Mouse (Mus musculus): ENCODE results near the gene Nek8. TPM values are rescaled to one million over a fixed set of nuclear protein-coding genes. Genes with fewer than 3 reads are reported as not detected.

Gene Nek8
- total and polyA plus RNA-seq, 2 experiments from 2014 or later: 8.1 to 24.6 TPM

DNA sequence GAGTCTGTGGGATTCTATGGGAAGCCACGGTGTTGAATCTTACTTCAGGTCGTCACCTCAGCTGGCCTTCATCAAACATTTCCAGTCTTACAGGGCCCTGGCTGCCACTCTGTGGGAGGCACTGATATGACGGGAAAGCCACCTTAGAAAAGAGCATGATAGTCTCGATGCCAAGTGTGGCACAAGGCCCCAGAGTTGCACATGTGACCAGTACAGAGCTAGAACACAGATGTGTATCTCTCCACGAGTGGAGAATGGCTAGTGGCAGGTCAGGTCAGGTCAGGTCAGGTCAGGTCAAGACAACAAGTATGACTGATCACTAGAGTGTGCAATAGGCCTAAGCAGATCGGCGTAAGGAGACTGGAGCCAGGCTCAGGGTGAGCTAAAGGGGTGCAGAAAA is 34.1 kb upstream of the Nek8 start:
- TF ChIP-seq CTCF (IDR thresholded peaks at IDR 0.05; ENCODE audit: low read depth) (no peak), EP300 (IDR thresholded peaks at IDR 0.05; ENCODE audit: low read depth) (no peak)
- no peak overlapping the region for H3K4me2 ChIP-seq (ENCODE audit: low read depth, low read length)
- no peaks in the 10 kb centered on the region for H3K27me3 ChIP-seq (ENCODE audit: control insufficient read depth, insufficient read depth, low read length)
- H3K27ac ChIP-seq (ENCODE audit: low read depth): no peak overlapping the region
- peaks cover 96% of the 10 kb centered on the region for H3K36me3 ChIP-seq (replicated peaks; ENCODE audit: control insufficient read depth, insufficient read depth, low read length)
- DNase-seq (ENCODE audit: low spot score): no peak
- H3K9me3 ChIP-seq (replicated peaks; ENCODE audit: control insufficient read depth, low read length): no peaks in the 10 kb centered on the region
- no peak overlapping the region for H3K9ac ChIP-seq (replicated peaks; ENCODE audit: low read depth, low read length)
- no peak overlapping the region for H3K4me3 ChIP-seq (ENCODE audit: low read depth, low read length)
- no peaks in the 10 kb centered on the region for H3K4me1 ChIP-seq (ENCODE audit: control insufficient read depth, insufficient read depth)
- no peak for ATAC-seq (ENCODE audit: insufficient read depth, low read depth)
- WGBS: 66% methylated on average over 7 of the region's 7 CpGs

DNA sequence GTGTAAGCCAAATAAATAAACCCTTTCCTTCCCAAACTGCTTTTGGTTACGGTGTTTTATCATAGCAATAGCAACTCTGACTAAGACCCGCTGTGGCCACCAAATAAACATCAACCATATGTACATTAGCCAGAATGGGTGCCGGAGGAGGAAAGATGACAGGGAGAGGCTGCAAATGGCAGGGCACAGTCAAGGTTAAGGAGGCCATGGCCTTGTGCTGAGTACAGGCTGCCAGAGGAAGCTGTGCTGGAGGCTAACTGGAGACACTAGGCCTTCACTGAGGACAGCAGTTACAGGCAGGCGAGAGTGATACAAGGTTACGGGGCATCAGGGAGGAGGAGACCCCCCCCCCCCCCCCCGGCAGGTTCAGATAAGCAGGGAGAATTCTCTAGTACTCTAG is 33.4 kb upstream of the Nek8 start:
- WGBS: 92% methylated on average over 6 of the region's 6 CpGs
- Histone ChIP-seq H3K27me3 (ENCODE audit: control insufficient read depth, insufficient read depth, low read length) (no peaks in the 10 kb centered on the region), H3K4me3 (ENCODE audit: low read depth, low read length) (no peak overlapping the region), H3K9ac (replicated peaks; ENCODE audit: low read depth, low read length) (no peak overlapping the region), H3K9me3 (replicated peaks; ENCODE audit: control insufficient read depth, low read length) (no peaks in the 10 kb centered on the region), H3K4me2 (ENCODE audit: low read depth, low read length) (no peak overlapping the region), H3K27ac (ENCODE audit: low read depth) (no peak overlapping the region), H3K4me1 (ENCODE audit: control insufficient read depth, insufficient read depth) (no peaks in the 10 kb centered on the region), H3K36me3 (replicated peaks; ENCODE audit: control insufficient read depth, insufficient read depth, low read length) (peaks cover 93% of the 10 kb centered on the region)
- ATAC-seq (ENCODE audit: insufficient read depth, low read depth) (no peak), DNase-seq (ENCODE audit: low spot score) (no peak)
- TF ChIP-seq CTCF (IDR thresholded peaks at IDR 0.05; ENCODE audit: low read depth) (no peak), EP300 (IDR thresholded peaks at IDR 0.05; ENCODE audit: low read depth) (no peak)

DNA sequence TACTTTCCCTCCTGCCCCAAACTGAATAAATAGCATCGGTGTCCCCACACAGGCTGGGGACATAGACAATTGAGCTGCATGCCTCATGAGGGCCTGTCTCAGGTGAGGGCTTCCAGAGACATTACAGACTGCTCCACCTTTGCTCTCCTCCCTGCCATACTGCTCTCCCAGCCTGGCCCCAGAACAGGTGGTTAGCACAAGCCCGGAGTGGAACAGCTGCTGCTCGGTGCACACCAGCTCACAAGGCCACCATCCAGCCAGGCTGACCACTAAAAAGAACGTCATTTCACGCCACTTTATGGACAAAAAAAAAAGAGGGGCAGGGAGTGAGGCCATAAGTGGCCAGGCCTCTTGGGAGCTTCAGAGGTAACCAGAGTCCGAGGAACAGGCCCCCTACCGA is 30.7 kb upstream of the Nek8 start:
- ATAC-seq (ENCODE audit: insufficient read depth, low read depth) (no peak), DNase-seq (ENCODE audit: low spot score) (no peak)
- no peak for TF ChIP-seq CTCF (IDR thresholded peaks at IDR 0.05; ENCODE audit: low read depth)
- TF ChIP-seq EP300 (IDR thresholded peaks at IDR 0.05; ENCODE audit: low read depth): no peak
- Histone ChIP-seq H3K27ac (ENCODE audit: low read depth) (no peak overlapping the region), H3K4me3 (ENCODE audit: low read depth, low read length) (no peak overlapping the region), H3K4me1 (ENCODE audit: control insufficient read depth, insufficient read depth) (no peaks in the 10 kb centered on the region), H3K36me3 (replicated peaks; ENCODE audit: control insufficient read depth, insufficient read depth, low read length) (peaks cover 74% of the 10 kb centered on the region), H3K27me3 (ENCODE audit: control insufficient read depth, insufficient read depth, low read length) (no peaks in the 10 kb centered on the region), H3K4me2 (ENCODE audit: low read depth, low read length) (no peak overlapping the region), H3K9ac (replicated peaks; ENCODE audit: low read depth, low read length) (no peak overlapping the region), H3K9me3 (replicated peaks; ENCODE audit: control insufficient read depth, low read length) (no peaks in the 10 kb centered on the region)
- WGBS: 89% methylated on average over 7 of the region's 7 CpGs

DNA sequence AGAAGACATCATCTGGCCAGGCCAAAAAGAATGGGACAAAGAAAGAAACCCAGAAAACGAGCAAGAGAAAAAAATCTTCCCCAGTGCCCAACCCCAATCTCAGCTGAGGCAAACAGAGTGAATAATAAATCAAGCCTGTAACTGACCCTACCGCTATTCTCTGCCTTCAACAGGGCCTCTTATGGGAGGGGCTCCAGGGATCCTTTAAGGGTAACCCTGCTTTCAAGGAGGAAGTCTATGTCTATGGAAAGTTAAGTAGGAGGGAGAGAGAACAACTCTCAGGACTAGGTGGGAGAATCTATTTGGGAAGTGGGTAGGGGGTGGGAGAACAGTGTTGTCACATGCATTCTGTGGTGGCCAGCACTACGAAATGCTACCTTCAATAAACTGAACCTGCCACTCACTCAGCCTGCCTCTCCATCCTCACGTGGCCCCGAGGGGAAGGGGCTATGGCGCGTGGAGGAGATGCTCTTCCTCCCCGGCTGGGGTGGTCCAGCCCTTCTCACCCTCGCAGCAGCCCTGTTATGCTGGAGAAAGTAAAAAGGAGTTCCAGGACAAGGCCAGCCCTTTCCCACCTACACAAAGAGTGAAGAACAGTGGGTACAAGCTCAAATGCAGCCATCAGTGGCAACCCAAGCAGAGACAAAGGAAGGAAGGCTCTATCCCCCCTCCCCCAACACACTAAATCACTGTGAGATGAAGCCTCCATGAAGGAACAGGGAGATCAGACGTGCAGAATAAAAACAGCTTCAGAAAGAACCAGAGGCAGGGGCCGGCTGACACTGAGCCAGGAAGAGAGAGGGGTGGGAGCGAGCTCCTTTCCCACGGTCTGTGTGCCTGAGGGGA is 29.1 kb upstream of the Nek8 start:
- no peak for TF ChIP-seq EP300 (IDR thresholded peaks at IDR 0.05; ENCODE audit: low read depth)
- no peak for TF ChIP-seq CTCF (IDR thresholded peaks at IDR 0.05; ENCODE audit: low read depth)
- DNase-seq (ENCODE audit: low spot score) (no peak), ATAC-seq (ENCODE audit: insufficient read depth, low read depth) (no peak)
- Histone ChIP-seq H3K27me3 (ENCODE audit: control insufficient read depth, insufficient read depth, low read length) (no peaks in the 10 kb centered on the region), H3K4me1 (ENCODE audit: control insufficient read depth, insufficient read depth) (no peaks in the 10 kb centered on the region), H3K9ac (replicated peaks; ENCODE audit: low read depth, low read length) (no peak overlapping the region), H3K4me2 (ENCODE audit: low read depth, low read length) (no peak overlapping the region), H3K9me3 (replicated peaks; ENCODE audit: control insufficient read depth, low read length) (no peaks in the 10 kb centered on the region), H3K4me3 (ENCODE audit: low read depth, low read length) (no peak overlapping the region), H3K36me3 (replicated peaks; ENCODE audit: control insufficient read depth, insufficient read depth, low read length) (peaks cover 60% of the 10 kb centered on the region), H3K27ac (ENCODE audit: low read depth) (no peak overlapping the region)
- WGBS: 83% methylated on average over 13 of the region's 13 CpGs

DNA sequence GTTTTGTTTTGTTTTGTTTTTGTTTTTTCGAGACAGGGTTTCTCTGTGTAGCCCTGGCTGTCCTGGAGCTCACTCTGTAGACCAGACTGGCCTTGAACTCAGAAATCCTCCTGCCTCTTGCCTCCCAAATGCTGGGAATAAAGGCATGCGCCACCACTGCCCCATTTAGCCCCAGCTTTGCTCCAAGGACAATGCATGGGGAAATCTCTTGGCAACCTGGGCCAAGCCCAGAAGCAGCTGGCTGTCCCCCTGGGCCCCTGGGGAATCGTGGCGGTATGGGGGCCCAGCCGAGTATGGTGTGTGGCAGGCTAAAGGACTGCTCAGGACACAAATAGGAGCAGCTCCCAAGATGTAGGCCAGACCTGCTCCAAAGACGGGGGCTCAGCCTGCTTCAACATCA is 27.8 kb upstream of the Nek8 start:
- Histone ChIP-seq H3K4me1 (ENCODE audit: control insufficient read depth, insufficient read depth) (no peaks in the 10 kb centered on the region), H3K9me3 (replicated peaks; ENCODE audit: control insufficient read depth, low read length) (no peaks in the 10 kb centered on the region), H3K4me3 (ENCODE audit: low read depth, low read length) (no peak overlapping the region), H3K36me3 (replicated peaks; ENCODE audit: control insufficient read depth, insufficient read depth, low read length) (peaks cover 47% of the 10 kb centered on the region), H3K27me3 (ENCODE audit: control insufficient read depth, insufficient read depth, low read length) (no peaks in the 10 kb centered on the region), H3K27ac (ENCODE audit: low read depth) (no peak overlapping the region), H3K9ac (replicated peaks; ENCODE audit: low read depth, low read length) (no peak overlapping the region), H3K4me2 (ENCODE audit: low read depth, low read length) (no peak overlapping the region)
- WGBS: 66% methylated on average over 6 of the region's 6 CpGs
- TF ChIP-seq CTCF (IDR thresholded peaks at IDR 0.05; ENCODE audit: low read depth) (no peak), EP300 (IDR thresholded peaks at IDR 0.05; ENCODE audit: low read depth) (no peak)
- DNase-seq (ENCODE audit: low spot score) (no peak), ATAC-seq (ENCODE audit: insufficient read depth, low read depth) (no peak)

DNA sequence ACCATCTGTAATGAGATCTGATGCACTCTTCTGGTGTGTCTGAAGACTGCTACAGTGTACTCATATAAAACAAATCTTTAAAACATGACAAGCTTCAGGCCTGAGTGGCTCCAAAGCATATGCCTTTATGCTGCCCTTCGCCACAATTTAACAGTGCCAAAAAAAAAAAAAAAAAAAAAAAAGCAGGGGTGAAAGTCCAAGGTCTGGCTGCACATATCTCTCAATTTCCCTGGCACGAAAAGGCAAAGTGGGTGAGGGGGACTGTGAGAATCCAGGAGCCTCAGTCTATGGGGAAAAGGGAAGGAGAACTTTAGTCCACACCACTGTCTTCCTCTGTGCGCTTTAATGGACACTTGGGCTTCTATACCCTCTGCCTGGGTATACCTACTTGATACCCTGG is 25.9 kb upstream of the Nek8 start:
- no peak overlapping the region for H3K9ac ChIP-seq (replicated peaks; ENCODE audit: low read depth, low read length)
- WGBS: 91% methylated on average over 3 of the region's 3 CpGs
- no peak overlapping the region for H3K4me2 ChIP-seq (ENCODE audit: low read depth, low read length)
- no peak overlapping the region for H3K27ac ChIP-seq (ENCODE audit: low read depth)
- ATAC-seq (ENCODE audit: insufficient read depth, low read depth) (no peak), DNase-seq (ENCODE audit: low spot score) (no peak)
- H3K4me3 ChIP-seq (ENCODE audit: low read depth, low read length): no peak overlapping the region
- H3K27me3 ChIP-seq (ENCODE audit: control insufficient read depth, insufficient read depth, low read length): no peaks in the 10 kb centered on the region
- H3K36me3 ChIP-seq (replicated peaks; ENCODE audit: control insufficient read depth, insufficient read depth, low read length): peaks cover 28% of the 10 kb centered on the region
- no peaks in the 10 kb centered on the region for H3K9me3 ChIP-seq (replicated peaks; ENCODE audit: control insufficient read depth, low read length)
- no peak for TF ChIP-seq CTCF (IDR thresholded peaks at IDR 0.05; ENCODE audit: low read depth)
- no peak for TF ChIP-seq EP300 (IDR thresholded peaks at IDR 0.05; ENCODE audit: low read depth)
- no peaks in the 10 kb centered on the region for H3K4me1 ChIP-seq (ENCODE audit: control insufficient read depth, insufficient read depth)
